Mouse (Mus musculus) hindbrain, postnatal 0 days (tissue): ENCODE measurements around the gene Eng. TPM values are rescaled to one million over a fixed set of nuclear protein-coding genes. Genes with fewer than 3 reads are reported as not detected.
A peak's percentile ranks its signal among the peaks of the same experiment; 100 is the strongest.

ENCODE experiments used
- ATAC-seq: fragments of 200-750 bp; cut with Nextera tagmentation; 2 replicates; pipeline ENCODE4 v1.8.0; 2017; ENCODE audit warnings: mild to moderate bottlenecking, moderate TSS enrichment, moderate library complexity
- DNase-seq: peaks from one replicate; pipeline ENCODE4 v3.0.0-alpha.2; 2015; ENCODE audit warnings: low spot score
- H3K27ac ChIP-seq: fragments of 300-500 bp; sonication (generic); 2 replicates; pipeline ENCODE4 v1.5.1; 2014; ENCODE audit warnings: mild to moderate bottlenecking
- H3K27me3 ChIP-seq: fragments of 300-500 bp; sonication (generic); 2 replicates; pipeline ENCODE4 v1.6.1; 2014; ENCODE audit warnings: low read length, mixed read lengths; ENCODE audit not compliant: insufficient read depth
- H3K36me3 ChIP-seq: fragments of 300-500 bp; sonication (generic); 2 replicates; pipeline ENCODE4 v1.6.1; 2014; ENCODE audit warnings: low read length, mixed read lengths; ENCODE audit not compliant: insufficient read depth
- H3K4me1 ChIP-seq: fragments of 300-500 bp; sonication (generic); 2 replicates; pipeline ENCODE4 v1.6.1; 2014; ENCODE audit warnings: antibody characterized with exemption, low read length, mixed read lengths; ENCODE audit not compliant: insufficient read depth
- H3K4me2 ChIP-seq: fragments of 300-500 bp; sonication (generic); 2 replicates; pipeline ENCODE4 v1.6.1; 2014; ENCODE audit warnings: low read depth, mild to moderate bottlenecking, low read length, moderate library complexity, mixed read lengths
- H3K4me3 ChIP-seq: fragments of 300-500 bp; sonication (generic); 2 replicates; pipeline ENCODE4 v1.5.1; 2014; ENCODE audit warnings: low read length
- H3K9ac ChIP-seq: fragments of 300-500 bp; sonication (generic); replicated peaks from 2 replicates; pipeline ENCODE4 v1.6.1; 2014; ENCODE audit warnings: mild to moderate bottlenecking, low read length, moderate library complexity, mixed read lengths
- H3K9me3 ChIP-seq: fragments of 300-500 bp; sonication (generic); 2 replicates; pipeline ENCODE4 v1.6.1; 2016; ENCODE audit warnings: low read length, mixed read lengths
- CTCF ChIP-seq: IDR thresholded peaks from 2 replicates; pipeline ENCODE4 v1.5.1; 2016; ENCODE audit warnings: antibody characterized with exemption, control low read depth, low read depth
- WGBS: fragments of 180-500 bp; shearing (Covaris S2); extraction: QIAGEN DNeasy Blood & Tissue Kit; methylation state at CpG from one replicate; pipeline ENCODE4 v1.1.7; 2014; 5-methylcytosine and 5-hydroxymethylcytosine counted together
- polyA plus RNA-seq: library from polyadenylated mRNA; unstranded; fragments of >200 nt; fragmentation: Nextera tagmentation; extraction: Ambion mirVana; gene quantifications from 2 replicates; pipeline ENCODE4 v1.2.1, GENCODE M21; 2015
- total RNA-seq: library from RNA; depleted of rRNA; stranded (reverse); fragments of >200 nt; gene quantifications from 2 replicates; pipeline ENCODE4 v1.2.3, GENCODE M21; 2014

The Eng gene
- total and polyA plus RNA-seq, 2 experiments from 2014 or later: 23.7 TPM

GRCm38 (mm10) chr2:32631737-32632394 lies 14.5 kb upstream of the Eng start:
- peak; percentile 90 for TF ChIP-seq CTCF
- H3K9me3 ChIP-seq: no peaks in the 10 kb centered on the region
- peaks cover 18% of the 10 kb centered on the region for H3K4me1 ChIP-seq
- ATAC-seq (peak; percentile 46), DNase-seq (peak; percentile 86)
- H3K27ac ChIP-seq: peak overlapping the region; percentile 41
- H3K36me3 ChIP-seq: no peaks in the 10 kb centered on the region
- H3K27me3 ChIP-seq: no peaks in the 10 kb centered on the region
- H3K4me2 ChIP-seq: no peak overlapping the region
- 38% methylated on average over 7 of the region's 7 CpGs for WGBS
- H3K4me3 ChIP-seq: no peak overlapping the region
- H3K9ac ChIP-seq: no peak overlapping the region

GRCm38 (mm10) chr2:32633660-32634059 lies 12.7 kb upstream of the Eng start:
- Histone ChIP-seq H3K9me3 (no peaks in the 10 kb centered on the region), H3K4me1 (peaks cover 10% of the 10 kb centered on the region; the same call in 1 of the 2 replicates), H3K27ac (no peak overlapping the region), H3K9ac (no peak overlapping the region), H3K4me2 (no peak overlapping the region), H3K36me3 (no peaks in the 10 kb centered on the region), H3K4me3 (no peak overlapping the region), H3K27me3 (no peaks in the 10 kb centered on the region)
- TF ChIP-seq CTCF: no peak
- ATAC-seq: no peak
- WGBS: 62% methylated on average over 5 of the region's 5 CpGs
- no peak for DNase-seq

- Histone ChIP-seq H3K9me3 (no peaks in the 10 kb centered on the region), H3K9ac (no peak overlapping the region), H3K27ac (no peak overlapping the region), H3K4me1 (peaks cover 2% of the 10 kb centered on the region; the same call in 1 of the 2 replicates), H3K36me3 (no peaks in the 10 kb centered on the region), H3K4me3 (no peak overlapping the region), H3K27me3 (no peaks in the 10 kb centered on the region), H3K4me2 (no peak overlapping the region)
- no peak for TF ChIP-seq CTCF
- ATAC-seq (no peak), DNase-seq (no peak)
- WGBS: 87% methylated on average over 10 of the region's 10 CpGs
Observed at GRCm38 (mm10) chr2:32634277-32635105, 11.9 kb upstream of the Eng start.

GRCm38 (mm10) chr2:32636617-32637016 lies 9.8 kb upstream of the Eng start:
- no peaks in the 10 kb centered on the region for H3K27me3 ChIP-seq
- DNase-seq: no peak
- H3K9me3 ChIP-seq: no peaks in the 10 kb centered on the region
- no peak overlapping the region for H3K27ac ChIP-seq
- no peak overlapping the region for H3K4me3 ChIP-seq
- H3K4me2 ChIP-seq: no peak overlapping the region
- no peak for ATAC-seq
- no peak overlapping the region for H3K9ac ChIP-seq
- H3K36me3 ChIP-seq: no peaks in the 10 kb centered on the region
- H3K4me1 ChIP-seq: no peaks in the 10 kb centered on the region
- 81% methylated on average over 7 of the region's 7 CpGs for WGBS
- TF ChIP-seq CTCF: no peak

GRCm38 (mm10) chr2:32637778-32638281 lies 8.6 kb upstream of the Eng start:
- no peak for DNase-seq
- Histone ChIP-seq H3K4me1 (no peaks in the 10 kb centered on the region), H3K27me3 (no peaks in the 10 kb centered on the region), H3K9ac (no peak overlapping the region), H3K36me3 (no peaks in the 10 kb centered on the region), H3K4me2 (no peak overlapping the region), H3K27ac (no peak overlapping the region; the same call in 1 of the 2 replicates), H3K9me3 (no peaks in the 10 kb centered on the region), H3K4me3 (no peak overlapping the region)
- WGBS: 41% methylated on average over 11 of the region's 11 CpGs
- no peak for TF ChIP-seq CTCF
- ATAC-seq: 0 out of 2 replicates have a peak, but pooled peaks have one; percentile 46

GRCm38 (mm10) chr2:32639632-32640031 lies 6.8 kb upstream of the Eng start:
- H3K36me3 ChIP-seq: no peaks in the 10 kb centered on the region
- DNase-seq (no peak), ATAC-seq (no peak)
- 100% methylated on average over 1 of the region's 1 CpGs for WGBS
- no peak overlapping the region for H3K4me3 ChIP-seq
- H3K9ac ChIP-seq: no peak overlapping the region
- H3K27ac ChIP-seq: no peak overlapping the region
- no peaks in the 10 kb centered on the region for H3K9me3 ChIP-seq
- H3K4me1 ChIP-seq: no peaks in the 10 kb centered on the region
- no peak overlapping the region for H3K4me2 ChIP-seq
- TF ChIP-seq CTCF: no peak
- no peaks in the 10 kb centered on the region for H3K27me3 ChIP-seq
